Mouse (Mus musculus) neural tube, embryonic 12.5 days (tissue): ENCODE results near the gene Ak8. TPM values are rescaled to one million over a fixed set of nuclear protein-coding genes. Genes with fewer than 3 reads are reported as not detected.

Source experiments
- ATAC-seq: fragments of 200-750 bp; cut with Nextera tagmentation; 2 replicates; pipeline ENCODE4 v1.8.0; 2017; ENCODE audit warnings: low read depth, mild to moderate bottlenecking, moderate TSS enrichment, moderate library complexity; ENCODE audit not compliant: low FRiP score
- H3K27ac ChIP-seq: fragments of 300-500 bp; sonication (generic); 2 replicates; pipeline ENCODE4 v1.5.1; 2016
- H3K27me3 ChIP-seq: fragments of 300-500 bp; sonication (generic); replicated peaks from 2 replicates; pipeline ENCODE4 v1.6.1; 2016; ENCODE audit warnings: mild to moderate bottlenecking
- H3K36me3 ChIP-seq: fragments of 300-500 bp; sonication (generic); 2 replicates; pipeline ENCODE4 v1.6.1; 2016; ENCODE audit warnings: mild to moderate bottlenecking
- H3K4me1 ChIP-seq: fragments of 300-500 bp; sonication (generic); 2 replicates; pipeline ENCODE4 v1.6.1; 2016
- H3K4me2 ChIP-seq: fragments of 300-500 bp; sonication (generic); replicated peaks from 2 replicates; pipeline ENCODE4 v1.6.1; 2016; ENCODE audit warnings: mild to moderate bottlenecking
- H3K4me3 ChIP-seq: fragments of 300-500 bp; sonication (generic); 2 replicates; pipeline ENCODE4 v1.5.1; 2016
- H3K9ac ChIP-seq: fragments of 300-500 bp; sonication (generic); 2 replicates; pipeline ENCODE4 v1.6.1; 2016; ENCODE audit warnings: mild to moderate bottlenecking
- H3K9me3 ChIP-seq: fragments of 300-500 bp; sonication (generic); 2 replicates; pipeline ENCODE4 v1.6.1; 2016; ENCODE audit warnings: mild to moderate bottlenecking
- WGBS: fragments of 180-500 bp; shearing (Covaris S2); methylation state at CpG from one replicate; pipeline ENCODE4 v1.1.7; 2016; 5-methylcytosine and 5-hydroxymethylcytosine counted together
- microRNA-seq: library from miRNA; unstranded; fragments of <30 nt; microRNA quantifications from one replicate; pipeline ENCODE4, GENCODE M21; 2017
- polyA plus RNA-seq: library from polyadenylated mRNA; unstranded; fragments of >200 nt; fragmentation: Nextera tagmentation; extraction: Ambion mirVana; gene quantifications from 2 replicates; pipeline ENCODE4 v1.2.1, GENCODE M21; 2016

Gene Ak8
- polyA plus RNA-seq, 1 experiment from 2014 or later = 0.96 TPM

- Histone ChIP-seq H3K9me3 (no peaks in the 10 kb centered on the region), H3K9ac (no peak overlapping the region), H3K4me3 (no peak overlapping the region), H3K27ac (no peak overlapping the region), H3K27me3 (no peaks in the 10 kb centered on the region), H3K36me3 (peaks cover 49% of the 10 kb centered on the region), H3K4me2 (no peak overlapping the region), H3K4me1 (no peaks in the 10 kb centered on the region)
- no peak for ATAC-seq
- WGBS = 93% methylated on average over 3 of the region's 3 CpGs
Measured at GRCm38 (mm10) chr2:28852594-28852993, 152.6 kb downstream of the Ak8 start.

- Histone ChIP-seq H3K27me3 (no peaks in the 10 kb centered on the region), H3K4me2 (no peak overlapping the region), H3K9ac (no peak overlapping the region), H3K27ac (no peak overlapping the region), H3K36me3 (peaks cover 41% of the 10 kb centered on the region), H3K9me3 (no peaks in the 10 kb centered on the region), H3K4me3 (no peak overlapping the region), H3K4me1 (no peaks in the 10 kb centered on the region)
- WGBS = 93% methylated on average over 2 of the region's 2 CpGs
- ATAC-seq = no peak
Measured at GRCm38 (mm10) chr2:28855773-28856172, 155.8 kb downstream of the Ak8 start.

DNA sequence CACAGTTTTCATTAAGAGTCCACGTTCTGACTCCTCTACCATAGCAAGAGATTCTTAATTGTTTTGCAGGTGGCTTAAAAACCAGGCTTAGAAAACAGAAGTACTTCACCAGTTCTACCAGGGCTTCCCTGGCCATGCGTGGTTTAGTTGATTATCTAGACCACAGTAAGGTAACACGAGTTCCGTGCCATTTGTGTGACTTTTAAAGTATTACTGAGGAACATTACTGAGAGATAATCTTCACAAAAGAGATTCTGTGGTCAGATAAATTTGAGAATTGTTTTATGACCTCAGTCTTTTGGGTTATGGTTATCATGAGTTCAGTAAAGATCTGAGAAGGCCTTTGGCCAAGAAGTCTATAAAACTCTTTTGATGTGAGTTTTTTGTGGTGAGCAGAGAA is 159.3 kb downstream of the Ak8 start:
- H3K4me3 ChIP-seq = no peak overlapping the region
- no peak overlapping the region for H3K4me2 ChIP-seq
- ATAC-seq = no peak
- WGBS = 98% methylated on average over 4 of the region's 4 CpGs
- no peak overlapping the region for H3K27ac ChIP-seq
- no peaks in the 10 kb centered on the region for H3K4me1 ChIP-seq
- no peak overlapping the region for H3K9ac ChIP-seq
- peaks cover 60% of the 10 kb centered on the region for H3K36me3 ChIP-seq
- H3K9me3 ChIP-seq = no peaks in the 10 kb centered on the region
- H3K27me3 ChIP-seq = no peaks in the 10 kb centered on the region

GRCm38 (mm10) chr2:28860678-28861423 is 160.9 kb downstream of the Ak8 start:
- H3K36me3 ChIP-seq = peaks cover 68% of the 10 kb centered on the region
- no peak overlapping the region for H3K4me3 ChIP-seq
- ATAC-seq = no peak
- H3K9ac ChIP-seq = no peak overlapping the region
- WGBS = 90% methylated on average over 8 of the region's 8 CpGs
- no peak overlapping the region for H3K4me2 ChIP-seq
- no peak overlapping the region for H3K27ac ChIP-seq
- H3K27me3 ChIP-seq = no peaks in the 10 kb centered on the region
- H3K9me3 ChIP-seq = no peaks in the 10 kb centered on the region
- H3K4me1 ChIP-seq = no peaks in the 10 kb centered on the region

Small RNAs within 50 kb of the gene (microRNA-seq; reads per million reads assigned to microRNA genes)
- 0.66 reads per million for gene Mir3088

Other genes starting within 250 kb of the Ak8 start
- gene 1700007K13Rik, start 233.8 kb upstream of the Ak8 start, polyA plus RNA-seq = 0.68 and 1.5 TPM in 2 replicates
- 54.3 and 56.2 TPM in 2 replicates for gene Mrps2, start 232.1 kb upstream of the Ak8 start, polyA plus RNA-seq
- 0.80 and 0.81 TPM in 2 replicates for gene Gbgt1, start 203.3 kb upstream of the Ak8 start, polyA plus RNA-seq
- 2.4 and 3.5 TPM in 2 replicates for gene Gm10134, start 194.1 kb upstream of the Ak8 start, polyA plus RNA-seq
- gene Ralgds, start 187.0 kb upstream of the Ak8 start, polyA plus RNA-seq = 99.6 and 111 TPM in 2 replicates
- not detected in 2 replicates for gene Cel, start 136.8 kb upstream of the Ak8 start, polyA plus RNA-seq
- gene Gtf3c5, start 116.4 kb upstream of the Ak8 start, polyA plus RNA-seq = 46.7 and 51.1 TPM in 2 replicates
- gene Gfi1b, start 78.2 kb upstream of the Ak8 start, polyA plus RNA-seq = 0.98 and 1.1 TPM in 2 replicates
- gene Tsc1, start 58.9 kb upstream of the Ak8 start, polyA plus RNA-seq = 31.8 and 34.6 TPM in 2 replicates
- gene Spaca9, start 437 bp upstream of the Ak8 start, polyA plus RNA-seq = 1.1 and 1.2 TPM in 2 replicates
- gene Gtf3c4, start 140.2 kb downstream of the Ak8 start, polyA plus RNA-seq = 25.2 and 29.2 TPM in 2 replicates
- gene Ddx31, start 140.2 kb downstream of the Ak8 start, polyA plus RNA-seq = 15.3 and 15.7 TPM in 2 replicates
- 13.5 and 17.4 TPM in 2 replicates for gene Barhl1, start 216.5 kb downstream of the Ak8 start, polyA plus RNA-seq